Mouse (Mus musculus): ENCODE results near the gene Crb3.

Gene Crb3

DNA sequence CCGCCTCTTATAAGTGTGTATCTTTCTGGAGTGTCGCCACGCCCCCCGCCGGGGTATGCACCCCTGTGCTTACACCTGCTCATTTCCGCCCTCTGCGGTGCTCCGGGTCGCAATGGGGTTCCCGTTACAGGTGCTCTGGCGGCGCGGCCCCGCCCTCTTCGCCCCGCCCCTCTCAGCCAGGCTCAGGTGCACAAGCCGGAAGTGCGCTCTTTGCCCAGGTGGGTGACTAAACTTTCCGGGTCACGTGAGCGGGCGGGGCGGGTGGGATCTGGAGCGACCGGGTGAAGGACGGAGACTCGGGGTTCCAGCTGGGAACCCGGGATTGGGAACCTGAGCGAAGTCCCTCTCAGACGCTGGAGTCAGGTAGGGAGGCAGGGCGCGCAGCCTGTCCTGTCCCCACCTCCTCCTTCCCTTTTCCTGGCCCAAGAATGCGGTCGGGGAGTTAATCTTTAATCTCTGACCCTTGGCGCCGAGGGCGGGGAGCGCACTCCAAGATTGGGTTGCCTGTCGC is 3.2 kb downstream of the Crb3 start:
- DNase-seq (ENCODE audit: low read depth in 1 of 2, low spot score in 2 of 2): no peak

DNA sequence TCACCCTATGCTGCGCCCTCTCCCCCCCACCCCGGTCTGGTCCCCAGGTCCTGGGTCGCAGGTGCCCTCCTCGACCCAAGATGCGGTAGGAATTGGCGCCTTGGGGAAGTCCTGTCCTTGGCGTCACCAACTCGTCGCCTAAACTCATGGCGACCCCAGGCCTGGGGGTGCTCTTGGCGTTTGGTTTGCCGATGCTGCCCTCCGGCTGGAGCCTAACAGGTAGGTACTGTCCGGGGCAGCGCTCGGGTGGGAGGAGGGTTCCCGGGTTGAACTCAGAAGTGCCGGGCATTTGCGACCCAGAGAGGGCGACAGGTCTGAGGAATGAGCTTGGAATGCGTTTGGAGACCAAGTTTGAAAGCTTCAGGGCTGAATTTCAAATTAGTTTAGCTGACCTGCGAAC is 3.6 kb downstream of the Crb3 start:
- DNase-seq (ENCODE audit: low read depth in 1 of 2, low spot score in 2 of 2): no peak

DNA sequence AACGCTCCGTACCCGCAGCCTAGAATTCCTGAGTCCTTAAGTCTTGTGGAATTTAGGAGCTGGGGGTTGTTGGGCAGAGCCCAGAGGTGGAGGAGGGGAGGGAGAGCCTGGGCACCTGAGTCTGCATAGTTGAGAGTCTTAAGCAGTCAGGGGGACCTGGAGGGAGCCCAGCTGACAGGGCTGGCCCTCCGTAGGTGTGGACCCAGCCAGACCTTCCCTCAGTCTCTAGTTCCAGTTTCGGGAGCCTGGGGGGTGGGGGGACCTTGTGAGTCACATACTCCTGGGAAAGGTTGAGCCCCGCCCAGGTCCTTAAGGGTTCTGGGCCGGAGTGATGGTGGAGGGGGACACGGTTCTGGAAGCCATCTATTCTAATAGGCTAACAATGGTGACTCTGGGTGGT is 4.1 kb downstream of the Crb3 start:
- DNase-seq (ENCODE audit: low read depth in 1 of 2, low spot score in 2 of 2): no peak

DNA sequence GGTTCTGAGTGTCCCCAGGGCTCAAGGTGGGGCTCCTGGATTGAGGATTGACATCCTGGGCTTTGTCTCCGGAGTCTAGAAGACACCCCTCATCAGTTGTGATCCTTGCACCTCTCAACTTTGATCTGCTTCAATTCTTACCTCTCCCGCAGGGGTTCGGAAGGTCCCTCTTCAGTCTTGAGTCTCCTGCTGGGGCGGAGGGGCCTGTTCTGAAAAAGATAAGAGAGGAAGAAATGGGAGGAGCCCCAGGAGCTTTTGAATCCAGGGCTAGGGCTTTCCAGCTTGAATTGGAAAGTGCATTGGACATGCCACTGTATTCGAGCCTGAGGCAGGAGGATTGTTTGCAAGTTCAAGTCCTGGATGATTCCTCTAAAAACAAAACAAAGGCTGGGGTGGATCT is 8.0 kb downstream of the Crb3 start:
- DNase-seq (ENCODE audit: low read depth in 1 of 2, low spot score in 2 of 2): no peak

DNA sequence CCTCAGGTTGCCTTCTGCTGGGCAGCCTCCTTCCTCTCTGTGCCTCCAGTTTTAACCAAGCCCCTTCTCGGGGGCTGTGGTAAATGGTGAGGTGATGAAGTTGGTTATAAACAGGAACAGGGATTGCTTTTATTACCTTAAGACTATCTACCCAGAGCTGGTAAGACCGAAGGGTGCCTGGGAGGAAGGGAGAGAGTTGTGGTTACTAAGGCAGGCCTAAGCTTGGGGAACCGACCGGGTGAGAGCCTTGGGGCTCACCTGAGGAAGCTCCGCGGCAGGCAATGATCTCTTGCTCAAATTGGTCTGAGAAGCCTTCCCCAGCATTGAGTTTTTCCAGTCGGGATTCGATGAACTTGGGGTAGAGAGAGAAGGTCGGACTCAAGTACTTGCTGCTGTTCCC is 11.4 kb downstream of the Crb3 start:
- DNase-seq (ENCODE audit: low read depth in 1 of 2, low spot score in 2 of 2): no peak

DNA sequence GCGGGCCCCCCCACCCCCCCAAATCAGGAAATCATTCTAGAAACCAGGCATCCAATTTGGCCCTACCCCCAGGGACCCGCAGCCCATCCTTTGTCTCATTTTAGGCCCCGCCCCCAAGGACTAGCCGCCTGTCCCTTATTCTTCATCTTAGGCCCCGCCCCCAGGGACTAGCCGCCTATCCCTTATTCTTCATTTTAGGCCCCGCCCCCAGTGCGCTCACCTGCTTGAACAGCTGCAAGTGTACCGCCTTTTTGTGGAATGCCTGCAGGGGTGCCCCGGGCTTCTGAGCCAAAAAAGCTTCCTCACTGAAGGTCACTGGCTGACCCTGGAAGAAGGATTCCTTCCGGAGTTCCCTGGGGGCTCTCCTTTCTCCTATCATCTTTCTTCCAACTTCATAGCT is 11.8 kb downstream of the Crb3 start:
- no peak for DNase-seq (ENCODE audit: low read depth in 1 of 2, low spot score in 2 of 2)

DNA sequence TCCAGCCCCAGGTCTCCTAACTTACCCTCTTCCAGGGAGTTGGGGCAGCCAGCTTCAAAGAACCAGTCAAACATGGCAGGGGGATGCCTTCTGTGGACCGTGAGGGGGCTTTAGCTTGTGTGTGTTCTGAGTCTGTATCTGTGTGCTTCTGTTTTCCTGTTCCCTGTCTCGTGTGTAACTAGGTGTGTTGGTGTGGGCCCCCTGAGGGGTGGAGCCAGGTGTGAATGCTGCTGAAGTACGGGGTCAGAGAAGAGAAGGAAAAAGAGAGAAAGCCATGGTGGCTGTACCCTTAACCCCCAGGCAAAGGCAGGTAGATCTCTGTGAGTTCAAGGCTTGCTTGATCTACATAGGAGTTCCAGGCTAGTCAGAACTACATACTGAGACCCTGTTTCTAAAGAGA is 18.0 kb downstream of the Crb3 start:
- no peak for DNase-seq (ENCODE audit: low read depth in 1 of 2, low spot score in 2 of 2)

DNA sequence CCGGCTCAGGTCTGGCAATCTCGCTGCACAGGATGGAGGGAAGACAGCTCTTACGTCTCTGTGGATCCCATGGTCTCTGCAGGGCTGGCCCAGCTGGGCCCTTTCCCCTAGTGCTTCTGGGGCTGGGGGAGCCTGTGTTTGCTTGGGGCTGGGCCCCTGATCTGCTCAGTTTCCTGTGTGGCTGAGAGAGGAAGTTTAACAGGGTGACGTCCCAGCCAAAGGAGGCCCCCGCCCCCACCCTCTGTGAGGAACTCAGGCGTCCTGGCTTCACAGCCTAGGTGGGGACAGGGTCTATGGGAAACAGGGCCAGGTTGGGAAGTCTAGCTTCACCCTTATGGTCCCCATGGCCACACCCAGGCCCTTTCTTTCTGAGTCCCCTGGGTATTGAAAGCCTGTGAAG is 19.4 kb downstream of the Crb3 start, which contains the start of gene Dennd1c:
Gene Dennd1c (minus strand): TSS at position 179 of the 400 bp plus-strand sequence.
- DNase-seq (ENCODE audit: low read depth in 1 of 2, low spot score in 2 of 2): peak in 1 of 2 experiments; percentile 65

DNA sequence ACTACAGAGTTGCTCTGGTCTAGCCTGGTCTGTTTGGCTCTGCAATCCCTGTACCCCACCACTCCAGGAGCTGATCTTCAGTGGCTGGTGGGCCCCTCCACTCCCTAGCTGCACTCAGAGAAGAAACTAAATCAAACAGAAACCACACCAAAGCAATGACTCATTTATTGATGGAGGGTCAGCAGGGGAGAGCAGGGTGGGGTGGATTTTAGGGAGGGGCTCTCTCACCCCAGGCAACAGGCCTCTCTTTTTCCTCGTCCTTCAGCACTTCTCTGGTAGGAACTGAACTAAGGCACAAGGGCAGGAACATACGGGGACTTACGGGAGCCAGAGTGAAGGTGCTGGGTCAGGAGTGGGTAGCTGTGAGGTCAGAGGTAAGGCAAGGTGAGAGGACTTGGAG is 21.0 kb downstream of the Crb3 start:
- DNase-seq (ENCODE audit: low read depth in 1 of 2, low spot score in 2 of 2): no peak

DNA sequence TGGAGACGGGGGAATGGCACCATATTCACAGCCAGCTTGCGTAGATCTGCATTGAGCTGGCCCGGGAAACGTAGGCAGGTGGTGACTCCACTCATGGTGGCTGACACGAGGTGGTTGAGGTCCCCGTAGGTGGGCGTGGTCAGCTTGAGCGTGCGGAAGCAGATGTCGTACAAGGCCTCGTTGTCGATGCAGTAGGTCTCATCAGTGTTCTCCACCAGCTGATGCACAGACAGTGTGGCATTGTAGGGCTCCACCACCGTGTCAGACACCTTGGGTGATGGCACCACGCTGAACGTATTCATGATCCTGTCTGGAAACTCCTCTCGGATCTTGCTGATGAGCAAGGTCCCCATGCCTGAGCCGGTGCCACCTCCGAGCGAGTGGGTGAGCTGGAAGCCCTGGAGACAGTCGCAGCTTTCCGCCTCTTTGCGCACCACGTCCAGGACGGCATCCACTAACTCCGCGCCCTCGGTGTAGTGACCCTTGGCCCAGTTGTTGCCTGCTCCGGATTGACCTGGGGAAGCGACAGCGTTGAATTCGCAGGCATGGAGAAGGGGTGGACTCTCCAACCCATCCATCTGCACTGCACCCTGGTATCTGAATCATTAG is 22.4 kb downstream of the Crb3 start:
- no peak for DNase-seq (ENCODE audit: low read depth in 1 of 2, low spot score in 2 of 2)

DNA sequence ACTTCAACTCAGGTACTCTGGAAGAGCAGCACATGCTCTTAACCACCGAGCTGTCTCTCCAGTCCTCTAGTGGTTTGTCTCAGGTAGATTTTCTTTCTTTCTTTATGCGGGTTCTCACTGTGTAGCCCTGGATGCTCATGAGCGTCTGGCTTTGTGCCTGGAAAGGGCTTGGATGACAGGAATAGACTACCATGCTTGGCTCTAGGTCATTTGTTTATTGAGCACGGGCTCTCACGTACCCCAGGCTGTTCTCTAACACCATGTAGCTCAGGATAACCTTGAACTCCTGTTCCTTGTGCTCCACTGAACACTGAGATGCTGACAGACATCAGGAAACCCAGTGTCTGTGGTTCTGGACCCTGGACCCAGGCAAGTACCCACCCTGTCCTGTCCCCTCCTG is 23.6 kb downstream of the Crb3 start:
- no peak for DNase-seq (ENCODE audit: low read depth in 1 of 2, low spot score in 2 of 2)

DNA sequence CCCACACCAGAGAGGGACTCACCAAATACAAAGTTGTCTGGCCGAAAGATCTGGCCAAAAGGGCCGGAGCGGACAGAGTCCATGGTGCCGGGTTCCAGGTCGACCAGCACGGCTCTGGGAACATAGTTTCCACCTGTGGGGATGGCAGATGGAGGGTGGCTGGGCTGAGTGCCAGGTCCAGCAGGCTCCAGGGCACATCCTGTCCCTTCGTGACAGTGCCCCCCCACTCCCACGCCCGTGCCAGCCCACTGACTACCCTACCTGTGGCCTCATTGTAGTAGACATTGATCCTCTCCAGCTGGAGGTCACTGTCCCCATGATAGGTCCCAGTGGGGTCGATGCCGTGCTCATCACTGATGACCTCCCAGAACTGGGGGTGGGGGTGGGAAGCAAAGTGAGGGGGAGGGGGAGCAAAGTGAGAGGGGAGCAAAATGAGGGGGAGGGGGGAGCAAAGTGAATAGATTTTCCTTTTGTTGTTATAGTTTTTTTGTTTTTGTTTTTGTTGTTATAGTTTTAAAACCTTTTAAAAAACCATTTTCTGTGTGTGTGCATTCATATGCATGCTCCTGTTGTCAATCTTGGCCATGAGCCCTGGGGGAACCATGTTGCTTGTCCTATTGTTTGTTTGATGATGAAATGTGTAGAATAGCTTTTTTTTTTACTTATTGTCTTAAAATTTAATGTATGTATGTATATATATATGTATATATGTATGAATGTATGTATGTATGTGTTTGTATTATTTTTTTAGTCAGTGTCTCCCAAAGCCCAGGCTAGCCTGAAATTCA is 27.3 kb downstream of the Crb3 start:
- no peak for DNase-seq (ENCODE audit: low read depth in 1 of 2, low spot score in 2 of 2)

DNA sequence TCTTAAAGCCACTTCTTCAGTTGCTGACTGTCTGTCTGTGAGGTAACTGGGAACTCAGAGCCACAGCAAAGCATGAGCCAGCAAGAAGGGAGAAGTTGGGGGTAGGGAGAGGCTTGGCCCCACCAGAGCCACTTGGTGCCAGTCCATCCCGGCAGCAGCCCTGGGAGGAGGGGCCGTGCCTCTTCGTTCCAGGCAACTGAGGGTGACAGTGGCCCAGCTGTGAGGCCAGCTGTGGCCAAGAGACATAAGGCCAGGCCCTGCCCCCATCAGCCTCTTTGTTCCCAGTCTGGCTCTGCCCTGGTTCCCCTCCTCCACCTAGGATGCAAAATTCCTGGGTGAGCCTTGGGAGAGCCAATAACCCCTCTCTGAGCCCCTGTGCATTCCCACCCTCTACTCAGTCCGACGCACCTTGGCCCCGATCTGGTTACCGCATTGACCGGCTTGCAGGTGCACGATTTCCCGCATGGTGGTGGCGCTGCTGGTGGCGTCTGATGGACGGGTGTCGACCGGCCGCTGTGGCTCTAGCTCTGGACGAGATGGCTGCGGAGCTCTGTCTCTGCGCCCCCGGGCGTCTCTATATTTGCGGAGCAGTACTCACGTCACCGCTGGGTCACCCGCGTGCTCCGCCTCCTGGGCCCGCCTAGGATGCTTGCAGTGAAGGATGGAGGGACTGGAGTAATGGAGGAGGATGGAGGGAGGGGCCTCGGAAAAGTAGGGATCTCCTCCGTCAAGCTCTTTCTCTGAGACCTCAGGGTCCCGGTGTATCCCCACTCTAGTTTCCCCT is 28.3 kb downstream of the Crb3 start, which contains the start of gene Tubb4a:
Gene Tubb4a (minus strand): TSS at position 734 of the 784 bp plus-strand sequence.
- DNase-seq (ENCODE audit: low read depth in 1 of 2, low spot score in 2 of 2): no peak

DNA sequence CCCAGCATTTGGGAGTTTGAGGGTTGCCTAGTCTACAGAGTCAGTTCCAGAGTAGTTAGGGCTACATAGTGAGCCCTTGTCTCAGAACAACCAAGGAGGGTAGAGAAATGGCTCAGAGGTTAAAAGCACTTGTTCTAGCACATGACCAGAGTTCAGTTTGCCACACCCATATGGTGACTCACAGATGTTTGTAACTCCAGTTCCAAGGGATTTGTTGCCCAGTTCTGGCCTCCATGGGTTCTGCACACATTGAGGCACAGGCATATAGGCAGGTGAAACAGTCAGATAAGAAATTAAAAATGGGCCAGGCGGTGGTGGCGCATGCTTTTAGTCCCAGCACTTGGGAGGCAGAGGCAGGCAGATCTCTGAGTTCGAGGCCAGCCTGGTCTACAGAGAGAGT is 35.3 kb downstream of the Crb3 start:
- no peak for DNase-seq (ENCODE audit: low read depth in 1 of 2, low spot score in 2 of 2)

DNA sequence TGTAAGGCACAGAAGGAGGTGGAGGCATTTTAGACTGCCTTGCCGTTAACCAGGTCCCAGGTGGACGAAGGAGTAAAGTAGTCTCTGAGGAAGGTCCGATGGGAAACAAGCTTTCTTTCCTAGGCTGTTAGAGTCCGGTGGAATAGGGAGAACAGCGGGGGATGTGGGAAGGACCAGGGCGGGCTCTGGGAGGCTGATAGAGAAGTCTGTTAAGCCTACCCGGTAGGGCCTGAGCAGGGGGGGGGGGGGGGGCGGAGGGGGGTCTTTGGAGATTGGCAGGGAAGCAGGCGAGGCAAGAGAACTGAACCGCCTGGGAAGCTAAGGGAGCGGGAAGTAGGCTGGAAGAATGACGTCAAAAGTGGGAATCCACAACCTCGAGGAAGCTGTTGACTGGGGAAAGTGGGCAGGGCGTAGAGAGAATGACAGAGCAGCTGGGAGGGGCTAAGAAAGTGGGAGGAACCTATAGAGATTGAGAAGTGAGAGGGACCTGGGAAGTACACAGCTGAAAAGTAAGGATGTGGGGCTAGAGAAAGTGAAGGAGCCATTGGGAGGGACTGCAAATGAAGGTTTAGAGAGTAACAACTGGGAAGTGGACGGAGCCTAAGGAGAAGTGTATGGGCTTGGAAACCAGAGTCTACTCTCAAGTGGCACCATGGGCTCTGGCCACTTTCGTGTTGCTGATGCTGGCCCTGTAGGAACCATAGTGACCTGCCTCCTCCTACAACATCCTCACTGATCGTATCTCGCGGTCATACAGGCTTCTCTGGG is 37.1 kb downstream of the Crb3 start:
- DNase-seq (ENCODE audit: low read depth in 1 of 2, low spot score in 2 of 2): peak in 1 of 2 experiments; percentile 55

DNA sequence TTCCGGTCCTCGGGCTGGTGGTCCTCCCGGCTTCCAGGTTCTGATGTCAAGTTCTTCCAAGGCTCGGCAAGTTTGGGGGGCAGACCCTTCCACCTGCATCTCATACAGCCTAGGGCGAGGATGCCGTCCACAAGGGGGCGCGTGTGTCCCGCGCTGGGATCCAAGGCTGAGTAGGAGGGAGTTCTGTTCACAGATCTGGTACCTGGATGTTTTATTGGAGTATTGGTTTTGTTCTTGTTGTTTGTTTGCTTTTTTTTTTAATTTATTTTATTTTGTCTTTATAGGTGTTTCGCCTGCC is 37.7 kb downstream of the Crb3 start:
- peak; percentile 45 to 71 for DNase-seq (ENCODE audit: low read depth in 1 of 2, low spot score in 2 of 2)

DNA sequence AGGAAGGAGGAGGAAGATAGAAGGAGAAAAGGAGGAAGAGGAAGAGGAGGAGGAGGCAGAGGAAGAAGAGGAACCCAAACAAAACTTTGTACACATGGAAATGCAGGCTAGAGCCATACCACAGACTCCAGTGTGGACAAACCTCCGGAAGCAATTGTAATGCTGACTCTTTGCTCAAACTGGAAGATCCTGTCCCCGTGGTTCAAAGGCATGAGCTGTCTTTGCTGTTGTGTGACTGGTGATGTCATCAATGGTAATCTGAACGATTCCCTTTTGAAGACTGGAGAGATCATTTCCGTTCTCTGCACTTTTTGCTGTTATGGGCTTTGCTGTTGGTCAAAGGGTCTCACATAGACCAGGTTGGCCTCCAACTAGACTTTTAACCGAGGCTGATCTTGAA is 39.4 kb downstream of the Crb3 start:
- DNase-seq (ENCODE audit: low read depth in 1 of 2, low spot score in 2 of 2): no peak

DNA sequence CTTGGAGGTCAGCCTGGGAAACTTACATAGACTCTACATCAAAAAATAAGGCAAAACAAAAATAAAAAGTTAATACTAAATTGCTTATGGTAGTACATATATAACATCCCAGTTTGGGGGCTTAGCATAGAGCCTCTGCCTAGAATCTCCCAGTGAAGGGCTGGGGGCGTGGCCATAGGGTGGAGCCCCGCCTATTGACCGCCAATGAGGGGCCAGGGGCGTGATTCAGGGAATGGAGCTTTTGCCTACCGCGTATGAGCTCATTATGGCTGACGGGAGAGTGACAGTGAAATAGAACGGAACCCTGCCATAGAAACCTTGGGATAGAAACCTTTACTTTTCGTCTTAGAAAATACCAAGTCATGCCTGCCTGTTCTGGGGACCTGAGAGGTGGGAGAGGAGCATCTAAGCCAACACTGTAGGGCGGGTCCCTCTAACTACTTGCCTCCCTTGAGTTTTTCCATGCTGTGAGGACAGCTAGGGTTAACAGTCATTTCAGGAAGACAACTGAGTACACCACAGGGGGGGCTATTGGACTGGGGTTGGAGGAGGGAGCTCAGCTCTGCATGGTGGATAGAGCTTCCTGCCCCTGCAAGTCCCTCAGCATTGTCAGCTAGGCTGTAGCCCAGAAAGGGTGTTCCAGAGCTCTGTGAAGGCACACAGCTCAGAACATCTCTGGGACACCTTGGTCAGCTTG is 40.9 kb downstream of the Crb3 start:
- no peak for DNase-seq (ENCODE audit: low read depth in 1 of 2, low spot score in 2 of 2)

DNA sequence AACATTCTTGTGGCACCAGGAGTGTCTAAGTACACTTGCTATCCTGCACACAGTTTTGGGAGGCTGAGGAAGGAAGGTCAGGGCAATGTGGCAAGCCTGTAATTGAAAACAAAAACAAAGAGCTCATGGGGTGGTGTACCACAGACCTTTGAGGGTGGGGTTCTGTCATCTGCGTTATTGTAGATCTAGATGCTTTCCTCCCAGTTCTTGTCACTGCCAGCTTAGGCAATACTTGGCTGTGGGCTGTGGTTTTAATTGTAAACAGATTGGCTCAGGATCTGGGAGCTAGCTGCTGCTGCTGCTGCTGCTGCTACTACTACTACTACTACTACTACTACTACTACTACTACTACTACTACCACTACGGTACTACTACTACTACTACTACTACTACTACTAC is 43.4 kb downstream of the Crb3 start:
- no peak for DNase-seq (ENCODE audit: low read depth in 1 of 2, low spot score in 2 of 2)

DNA sequence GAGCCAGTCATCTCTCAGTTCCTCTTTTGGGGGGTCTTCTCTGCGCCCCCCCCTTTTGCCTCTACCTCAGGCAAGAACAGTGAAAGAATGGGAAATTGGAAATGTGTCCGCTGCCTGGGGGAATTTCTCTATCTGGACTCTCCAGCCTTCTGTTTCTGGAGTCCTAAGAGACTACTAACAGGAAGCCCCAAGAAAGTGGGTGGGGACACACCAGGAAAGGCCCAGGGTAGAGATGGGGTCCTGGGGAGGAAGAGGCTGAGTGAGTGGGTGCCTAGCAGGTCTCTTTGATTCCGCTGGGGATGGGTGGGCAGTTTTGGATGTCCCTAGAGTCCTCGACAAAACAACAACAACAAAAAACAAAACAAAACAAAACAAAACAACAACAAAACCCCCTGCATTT is 45.6 kb downstream of the Crb3 start:
- no peak for DNase-seq (ENCODE audit: low read depth in 1 of 2, low spot score in 2 of 2)

Measured in monocyte, adult 2 months (primary cell).